Mouse (Mus musculus): ENCODE results near the gene Mrps27. TPM values are rescaled to one million over a fixed set of nuclear protein-coding genes. Genes with fewer than 3 reads are reported as not detected.

Mrps27 gene
- total RNA-seq, 2 experiments from 2014 or later: 26.2 to 27.2 TPM

GRCm38 (mm10) chr13:99414352-99414742 is 69.8 kb downstream of the Mrps27 start:
- intact Hi-C loops (cut with DNase I): no loop called here

DNA sequence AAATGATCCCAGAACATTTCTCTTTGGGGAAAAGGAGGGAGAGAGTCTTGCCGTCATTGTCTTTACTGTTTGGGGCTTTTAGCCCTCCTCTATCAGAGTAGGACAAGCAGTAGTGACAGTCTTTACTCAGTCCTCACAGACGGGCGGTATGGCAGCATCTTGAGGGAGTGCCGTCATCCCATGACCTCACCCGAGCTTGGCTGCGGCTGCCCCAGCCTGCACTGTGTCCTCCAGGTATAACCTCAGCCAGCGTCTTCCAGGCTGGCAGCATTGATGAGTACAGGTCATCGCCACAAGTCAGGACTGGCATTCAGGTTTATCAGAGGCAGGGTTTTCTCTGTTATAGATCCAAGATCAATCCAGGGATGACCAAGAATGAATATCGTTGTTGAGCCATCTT is 72.0 kb downstream of the Mrps27 start:
- intact Hi-C loops (cut with DNase I): no loop called here

More at GRCm38 (mm10) chr13:99414352-99414742, 69.8 kb downstream of the Mrps27 start:
- no peak for DNase-seq (ENCODE audit: low spot score in 2 of 2)

DNA sequence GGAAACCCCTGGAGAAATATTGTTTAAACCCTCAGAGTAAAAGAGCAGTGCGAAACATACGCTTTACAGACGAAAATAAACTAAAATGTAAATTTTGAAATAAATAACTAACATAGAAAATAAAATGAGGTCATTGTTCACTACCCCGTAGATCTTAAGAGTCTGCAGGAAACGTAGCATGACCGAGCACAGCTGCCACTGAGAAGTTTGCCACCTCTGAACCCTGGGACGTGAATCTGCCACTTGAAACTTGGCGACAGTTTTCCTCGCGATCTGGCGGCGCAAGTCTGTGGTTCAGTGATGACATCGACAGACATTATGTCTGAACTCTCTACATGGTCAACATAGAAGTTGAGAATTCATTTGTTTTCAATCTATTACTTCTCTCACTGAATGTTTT is 79.0 kb downstream of the Mrps27 start:
- intact Hi-C loops (cut with DNase I): loop anchor here (10.0 kb wide), 1 partner anchor 421 kb away; no protein-coding TSS in a partner anchor
- no peak for DNase-seq (ENCODE audit: low spot score in 2 of 2)

More for the DNA sequence above, 72.0 kb downstream of the Mrps27 start:
- no peak for DNase-seq (ENCODE audit: low spot score in 2 of 2)

- intact Hi-C loops (cut with DNase I): no loop called here
- no peak for DNase-seq (ENCODE audit: low spot score in 2 of 2)
Measured at GRCm38 (mm10) chr13:99433068-99434008, 88.8 kb downstream of the Mrps27 start.

DNA sequence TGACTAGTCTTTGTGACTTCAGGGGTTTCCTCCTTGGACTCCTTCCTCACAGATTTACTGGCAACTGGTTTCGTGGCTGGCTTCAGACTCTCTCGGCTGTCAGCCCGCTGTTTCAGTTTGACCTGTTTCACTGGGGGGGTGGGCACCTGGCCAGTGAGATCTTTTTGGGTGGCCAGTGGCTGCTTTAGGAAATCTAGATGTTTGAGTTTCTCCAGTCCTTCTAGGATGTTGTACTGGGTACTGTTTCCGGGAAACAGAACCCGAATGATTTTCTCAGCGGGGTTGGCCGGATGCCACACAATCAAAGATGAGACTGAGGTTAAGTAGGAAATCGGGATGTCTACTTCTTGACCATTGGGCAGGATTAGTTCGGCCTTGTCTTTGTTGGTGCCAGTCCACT is 89.9 kb downstream of the Mrps27 start:
- intact Hi-C loops (cut with DNase I): no loop called here
- DNase-seq (ENCODE audit: low spot score in 2 of 2): no peak

GRCm38 (mm10) chr13:99437051-99437450 is 92.5 kb downstream of the Mrps27 start:
- intact Hi-C loops (cut with DNase I): no loop called here

GRCm38 (mm10) chr13:99439357-99439756 is 94.8 kb downstream of the Mrps27 start:
- DNase-seq (ENCODE audit: low spot score in 2 of 2): no peak
- intact Hi-C loops (cut with DNase I): no loop called here

More at GRCm38 (mm10) chr13:99437051-99437450, 92.5 kb downstream of the Mrps27 start:
- no peak for DNase-seq (ENCODE audit: low spot score in 2 of 2)

DNA sequence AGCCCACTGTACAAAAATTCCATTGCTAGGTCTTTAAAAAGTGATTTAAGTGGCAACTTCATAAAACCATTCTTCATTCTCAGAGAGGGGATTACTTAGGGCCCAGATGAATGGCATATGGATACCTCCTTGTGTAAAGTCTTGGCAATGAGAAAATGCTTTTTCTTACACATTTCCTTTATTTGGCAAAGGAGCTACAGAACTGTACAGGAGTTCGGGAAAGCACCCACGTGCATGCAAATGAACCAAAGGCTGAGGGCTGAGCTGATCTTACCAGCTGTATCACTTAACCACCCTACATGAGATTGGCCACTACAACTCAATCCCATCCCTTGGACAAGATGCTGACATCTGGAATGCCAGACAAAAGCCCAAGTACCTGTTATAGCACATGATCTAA is 95.6 kb downstream of the Mrps27 start:
- DNase-seq (ENCODE audit: low spot score in 2 of 2): peak in 1 of 2 experiments; percentile 22
- intact Hi-C loops (cut with DNase I): loop anchor here (5.0 kb wide), 1 partner anchor 62 kb away; no protein-coding TSS in a partner anchor

DNA sequence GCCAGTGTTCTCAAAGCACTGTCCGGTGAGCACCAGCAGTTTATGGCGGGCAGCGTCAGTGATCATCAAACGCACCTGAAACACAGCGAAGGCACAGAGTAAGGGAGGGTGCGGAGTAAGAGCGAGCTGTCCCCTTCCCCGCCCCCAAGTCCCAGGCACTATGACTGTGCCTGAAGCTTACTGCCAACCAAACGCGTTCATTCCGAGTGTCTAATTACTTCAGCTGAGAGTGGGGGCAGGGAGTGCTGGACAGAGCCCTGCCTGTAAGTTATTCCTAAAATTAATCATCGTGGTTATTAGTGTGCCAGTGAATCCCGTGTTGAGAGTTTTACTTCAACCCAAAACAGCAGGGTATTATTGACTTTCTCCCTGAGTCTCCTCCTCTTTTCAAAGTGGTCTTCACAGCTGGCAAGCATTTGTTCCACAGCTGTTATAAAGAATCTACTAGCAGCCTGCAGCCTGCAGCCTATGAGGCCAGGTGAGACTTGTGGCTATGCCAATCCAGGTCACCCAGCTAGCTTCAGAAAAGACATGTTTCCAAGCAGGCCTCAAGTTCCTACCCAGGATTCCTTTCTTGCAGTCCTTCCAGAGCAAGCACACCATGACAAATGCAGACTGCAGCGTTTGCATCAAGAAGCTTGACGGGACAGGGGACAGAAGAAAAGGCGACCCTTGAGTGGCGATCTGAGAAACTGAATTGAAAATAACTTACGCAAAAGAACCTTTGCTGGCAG is 97.3 kb downstream of the Mrps27 start:
- intact Hi-C loops (cut with DNase I): loop anchor here (5.0 kb wide), 1 partner anchor 60 kb away; no protein-coding TSS in a partner anchor

GRCm38 (mm10) chr13:99442434-99443249 is 98.1 kb downstream of the Mrps27 start:
- intact Hi-C loops (cut with DNase I): loop anchor here (5.0 kb wide), 1 partner anchor 60 kb away; no protein-coding TSS in a partner anchor
- peak in 1 of 2 experiments; percentile 3 for DNase-seq (ENCODE audit: low spot score in 2 of 2)

More for the DNA sequence above, 97.3 kb downstream of the Mrps27 start:
- DNase-seq (ENCODE audit: low spot score in 2 of 2): peak in 1 of 2 experiments; percentile 15

- peak in 1 of 2 experiments; percentile 5 for DNase-seq (ENCODE audit: low spot score in 2 of 2)
- intact Hi-C loops (cut with DNase I): loop anchor here (5.0 kb wide), 1 partner anchor 59 kb away; no protein-coding TSS in a partner anchor
Measured at GRCm38 (mm10) chr13:99443484-99444175, 99.0 kb downstream of the Mrps27 start.

DNA sequence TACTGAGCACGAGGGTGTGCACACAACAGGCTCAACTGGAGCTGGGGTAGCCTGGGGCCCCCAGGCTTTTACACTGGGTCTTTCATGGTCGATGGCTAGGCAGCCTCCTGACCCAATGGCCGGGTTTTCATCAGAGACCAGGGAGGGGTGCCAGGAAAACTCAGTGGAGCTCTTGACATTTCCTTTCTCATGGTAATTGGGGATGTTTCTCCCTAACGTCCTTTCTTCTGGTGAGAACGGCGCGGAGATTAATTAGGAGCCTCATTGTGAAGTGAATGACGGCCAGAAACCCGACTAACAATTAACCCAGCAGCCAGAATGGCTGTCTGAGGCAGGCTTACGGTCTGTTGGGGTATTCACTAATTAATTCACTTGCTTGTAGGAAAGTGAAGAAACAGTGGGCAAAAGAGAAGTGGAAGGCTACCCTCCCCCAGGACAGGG is 99.9 kb downstream of the Mrps27 start:
- intact Hi-C loops (cut with DNase I): loop anchor here (5.0 kb wide), 1 partner anchor 58 kb away; no protein-coding TSS in a partner anchor
- no peak for DNase-seq (ENCODE audit: low spot score in 2 of 2)

DNA sequence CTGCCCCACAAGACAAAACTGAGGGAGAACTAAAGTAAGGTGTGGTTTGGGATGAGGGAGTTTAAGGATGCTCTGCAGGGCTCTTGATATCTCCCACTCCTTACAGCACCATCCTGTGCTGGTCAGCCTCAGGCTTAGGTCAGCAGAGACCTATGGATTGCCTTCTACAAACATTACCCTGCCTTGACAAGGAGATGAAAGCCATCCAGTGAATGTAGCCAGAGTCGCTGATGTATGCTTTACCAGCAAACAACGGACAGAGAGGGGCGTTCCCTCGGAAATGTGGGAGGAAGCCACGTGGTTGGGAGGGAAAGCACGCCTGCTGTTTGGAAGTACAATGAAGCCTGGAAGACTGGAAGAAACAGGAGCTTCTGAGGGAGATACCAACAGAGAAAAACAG is 100.3 kb downstream of the Mrps27 start:
- no peak for DNase-seq (ENCODE audit: low spot score in 2 of 2)
- intact Hi-C loops (cut with DNase I): loop anchor here (5.0 kb wide), 1 partner anchor 57 kb away; no protein-coding TSS in a partner anchor

- DNase-seq (ENCODE audit: low spot score in 2 of 2): no peak
- intact Hi-C loops (cut with DNase I): no loop called here
Measured at GRCm38 (mm10) chr13:99447002-99447401, 102.4 kb downstream of the Mrps27 start.

- DNase-seq (ENCODE audit: low spot score in 2 of 2): peak in 1 of 2 experiments; percentile 67
- intact Hi-C loops (cut with DNase I): no loop called here
Measured at GRCm38 (mm10) chr13:99447403-99448199, 103.0 kb downstream of the Mrps27 start.

DNA sequence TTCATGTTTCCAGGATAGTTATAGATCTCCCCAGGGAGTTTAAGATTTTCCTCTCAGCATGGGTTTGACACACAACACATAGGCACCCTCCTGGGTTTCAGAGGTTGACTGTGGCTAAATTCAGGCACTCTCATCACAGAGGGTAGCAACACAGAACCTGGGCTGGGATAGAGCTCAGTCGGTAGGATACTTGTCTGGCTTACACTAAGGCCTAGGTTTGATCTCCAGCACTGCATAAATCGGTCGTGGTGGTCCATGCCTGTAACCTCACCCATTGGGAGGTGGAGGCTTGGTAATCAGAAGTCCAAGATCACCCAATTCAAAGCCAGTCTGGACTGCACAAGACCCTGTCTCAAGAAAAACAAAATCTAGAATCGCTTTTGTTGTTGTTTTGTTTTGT is 103.7 kb downstream of the Mrps27 start:
- no peak for DNase-seq (ENCODE audit: low spot score in 2 of 2)
- intact Hi-C loops (cut with DNase I): no loop called here

- no peak for DNase-seq (ENCODE audit: low spot score in 2 of 2)
- intact Hi-C loops (cut with DNase I): no loop called here
Measured at GRCm38 (mm10) chr13:99449547-99449946, 105.0 kb downstream of the Mrps27 start.

- no peak for DNase-seq (ENCODE audit: low spot score in 2 of 2)
- intact Hi-C loops (cut with DNase I): no loop called here
Measured at GRCm38 (mm10) chr13:99450766-99451165, 106.2 kb downstream of the Mrps27 start.
